Mouse (Mus musculus): ENCODE measurements around the gene Tmem43.
"Not testable (repeated sequence)": the region's sequence is repeated elsewhere in the genome, so short reads cannot be mapped to it uniquely, and the experiment has no call there.

The Tmem43 gene

GRCm38 (mm10) chr6:91472868-91473804 lies at the start of gene Tmem43, which contains the start of gene Chchd4:
TSS of gene Tmem43 (plus strand) at chr6:91473703.
TSS of gene Chchd4 (minus strand) at chr6:91473546.
- DNase-seq (ENCODE audit: low spot score), result peak; percentile 99

DNA sequence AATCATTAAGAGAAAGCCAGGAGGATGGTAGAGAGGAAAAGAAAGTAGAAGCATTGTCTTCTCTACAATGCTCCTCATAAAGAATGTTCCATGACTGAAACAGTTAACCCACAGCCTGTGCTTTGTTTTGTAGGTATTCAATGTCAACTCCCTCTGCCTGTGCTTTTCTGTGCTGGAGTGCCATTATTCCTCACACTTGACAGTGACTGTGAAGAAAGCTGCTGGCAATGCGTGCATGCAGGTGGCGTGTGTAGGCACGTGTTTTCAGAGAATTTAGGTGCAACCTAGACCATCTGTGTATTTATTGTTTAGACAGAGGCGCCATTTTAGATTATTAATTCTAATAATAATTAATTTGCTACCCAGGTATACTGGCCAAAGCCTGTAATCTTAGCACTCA lies 49.4 kb upstream of the Tmem43 start:
- DNase-seq (ENCODE audit: low spot score), result no peak

- DNase-seq (ENCODE audit: low spot score), result peak; percentile 99
These were observed 32.9 kb upstream of the Tmem43 start for GRCm38 (mm10) chr6:91440474-91441144.

- peak; percentile 16 for DNase-seq (ENCODE audit: low spot score)
These were observed 32.3 kb upstream of the Tmem43 start for GRCm38 (mm10) chr6:91441145-91441662.

DNA sequence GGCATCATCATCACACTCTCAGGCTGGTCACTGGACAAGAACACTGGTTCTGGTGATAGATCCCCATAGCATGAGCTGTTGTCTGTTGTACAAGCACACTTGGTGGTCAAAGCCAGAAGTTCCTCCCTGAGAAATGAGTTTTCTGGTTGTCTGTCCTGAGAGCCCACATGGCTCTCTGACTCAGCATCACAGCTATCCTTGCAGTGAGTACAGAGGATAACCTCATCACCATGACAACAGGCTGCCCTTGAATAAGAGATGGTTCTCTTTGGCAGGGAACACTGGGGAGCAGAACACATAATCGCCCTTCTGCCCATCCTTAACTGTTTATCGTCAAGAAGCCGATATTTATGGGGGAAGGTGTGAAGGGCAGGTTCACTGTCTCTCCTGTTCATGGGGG lies 28.2 kb upstream of the Tmem43 start:
- DNase-seq (ENCODE audit: low spot score), result no peak

DNA sequence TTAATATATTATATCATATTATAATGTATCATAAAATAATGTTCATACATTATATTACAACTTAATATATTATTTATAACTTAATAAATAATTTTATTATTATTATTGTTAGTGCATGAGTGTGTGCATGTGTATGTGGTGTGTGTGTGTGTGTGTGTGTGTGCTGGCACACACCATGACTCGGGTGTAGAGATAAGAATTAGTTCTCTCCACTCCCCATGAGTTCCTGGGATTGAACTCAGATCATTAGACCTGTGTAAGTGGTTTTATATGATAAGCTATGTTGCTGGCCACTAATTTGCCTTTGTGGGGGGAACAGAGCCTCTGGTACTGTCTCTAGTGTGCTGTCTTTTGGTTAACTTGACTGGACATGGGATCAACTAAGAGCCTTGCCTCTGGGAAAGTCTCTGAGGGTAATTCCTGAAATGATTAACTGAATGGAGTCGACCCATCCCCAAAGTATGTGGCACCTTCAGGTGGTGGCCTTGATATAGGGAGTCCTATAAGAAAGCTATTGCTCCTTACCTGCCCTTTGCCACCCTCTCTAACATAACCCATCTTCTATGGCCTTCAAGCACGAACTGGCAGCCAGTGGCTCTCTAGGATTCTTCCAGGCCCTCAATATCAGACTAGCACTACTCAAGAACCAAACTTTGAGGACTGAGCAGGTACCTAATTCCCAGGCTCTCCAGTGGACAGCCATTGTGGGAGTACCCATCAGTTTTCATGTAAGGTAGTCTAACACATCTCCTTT lies 23.9 kb upstream of the Tmem43 start:
- no peak for DNase-seq (ENCODE audit: low spot score)

GRCm38 (mm10) chr6:91452056-91452455 lies 21.4 kb upstream of the Tmem43 start:
- DNase-seq (ENCODE audit: low spot score), result no peak

DNA sequence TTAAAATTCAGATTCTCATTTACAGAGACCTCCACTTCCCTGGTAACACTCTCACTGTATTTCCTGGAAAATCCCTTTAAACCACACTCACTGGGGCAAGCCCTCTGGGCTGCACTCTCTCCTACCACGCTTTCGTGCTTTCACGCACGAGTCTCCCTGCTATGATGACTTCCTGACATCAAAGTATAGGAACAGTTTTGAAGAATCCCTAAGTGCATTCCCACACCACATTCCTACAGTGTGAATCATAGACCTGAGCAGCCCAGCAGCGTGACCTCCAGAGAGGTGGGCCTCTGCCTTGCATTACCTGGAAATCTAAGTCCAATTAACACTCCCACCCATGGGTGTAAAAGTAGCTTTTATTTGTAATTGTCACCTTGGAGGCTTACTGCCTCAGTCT lies 19.0 kb upstream of the Tmem43 start:
- DNase-seq (ENCODE audit: low spot score), result no peak

DNA sequence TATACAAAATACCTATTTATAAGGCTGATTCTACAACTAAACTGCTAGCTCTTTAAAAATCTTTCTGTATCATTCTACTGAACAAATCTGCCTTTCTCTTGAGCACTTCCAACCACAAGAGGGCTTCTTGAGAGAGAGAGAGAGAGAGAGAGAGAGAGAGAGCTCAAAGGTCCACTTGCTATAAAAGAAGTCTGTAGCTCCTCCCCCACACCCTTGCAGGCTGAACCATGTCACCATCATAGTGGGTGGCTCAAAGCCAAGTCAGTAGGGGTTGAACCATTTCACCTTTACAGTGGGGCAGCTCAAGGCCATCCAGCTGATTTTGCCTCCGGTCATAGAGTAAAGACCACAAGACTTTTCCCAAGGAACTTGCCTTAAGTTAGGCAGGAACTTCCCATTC lies 14.0 kb upstream of the Tmem43 start:
- DNase-seq (ENCODE audit: low spot score), result peak; percentile 3

DNA sequence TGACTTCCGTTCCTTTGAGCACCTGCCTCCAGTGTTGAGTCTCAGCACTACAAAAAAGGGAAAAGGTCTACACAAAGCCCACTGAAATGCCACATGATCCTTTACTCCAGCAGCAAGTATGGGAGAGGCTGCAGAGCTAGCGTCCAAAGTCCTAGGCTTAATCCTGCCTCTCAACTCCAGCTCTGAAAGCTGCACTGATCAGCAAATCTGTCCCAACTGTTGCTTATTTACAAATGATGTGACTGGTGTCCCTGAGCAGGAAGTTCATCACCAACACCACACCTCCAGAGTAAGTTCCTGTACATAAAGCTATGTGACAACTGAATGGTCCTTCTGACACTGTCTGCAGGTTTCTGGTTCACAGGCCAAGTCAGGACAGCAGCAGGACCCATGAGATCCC lies 7.7 kb upstream of the Tmem43 start:
- DNase-seq (ENCODE audit: low spot score), result no peak

- no peak for DNase-seq (ENCODE audit: low spot score)
These were observed 6.4 kb upstream of the Tmem43 start for GRCm38 (mm10) chr6:91467106-91467505.

GRCm38 (mm10) chr6:91470712-91471111 lies 2.8 kb upstream of the Tmem43 start:
- no peak for DNase-seq (ENCODE audit: low spot score)

DNA sequence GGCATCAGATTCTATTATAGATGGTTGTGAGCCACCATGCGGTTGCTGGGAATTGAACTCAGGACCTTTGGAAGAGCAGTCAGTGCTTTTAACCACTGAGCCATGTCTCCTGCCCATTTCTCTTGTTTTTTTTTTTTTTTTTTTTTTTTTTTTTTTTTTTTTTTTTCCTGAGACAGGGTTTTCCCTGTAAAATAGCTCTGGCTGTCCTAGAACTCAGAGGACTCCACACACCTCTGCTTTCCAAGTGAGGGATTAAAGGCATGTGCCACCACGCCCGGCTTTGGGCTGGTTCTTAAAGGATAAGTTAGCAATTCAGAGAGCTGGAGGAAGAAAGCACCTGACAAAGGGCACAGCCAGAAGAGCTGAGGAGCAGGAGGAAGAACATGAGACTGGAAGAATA lies 2.1 kb upstream of the Tmem43 start:
- DNase-seq (ENCODE audit: low spot score), result not testable (repeated sequence)

GRCm38 (mm10) chr6:91472319-91472718 lies 1.2 kb upstream of the Tmem43 start:
- peak; percentile 9 for DNase-seq (ENCODE audit: low spot score)

- DNase-seq (ENCODE audit: low spot score), result no peak
These were observed 420 bp downstream of the Tmem43 start for GRCm38 (mm10) chr6:91473805-91474440.

- no peak for DNase-seq (ENCODE audit: low spot score)
These were observed 1.1 kb downstream of the Tmem43 start for GRCm38 (mm10) chr6:91474441-91475190.

DNA sequence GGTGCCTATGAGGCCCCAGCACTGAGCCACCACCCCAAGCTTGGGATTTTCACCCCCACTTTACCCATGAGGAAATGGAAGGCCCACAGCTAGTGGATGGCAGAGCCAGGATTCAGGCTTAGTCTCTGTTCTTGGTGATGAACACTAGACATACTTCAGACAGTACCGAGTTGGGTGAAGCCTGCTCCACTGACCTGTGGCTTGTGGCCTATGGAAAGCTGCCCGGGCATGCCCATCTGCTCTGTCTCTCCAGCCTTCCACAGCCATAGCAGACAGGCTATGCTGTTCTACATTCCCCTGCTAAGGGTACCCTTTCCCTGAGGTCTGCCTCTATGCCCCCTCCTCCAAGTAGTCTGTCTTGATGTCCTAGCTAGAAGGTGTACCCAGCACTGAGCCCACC lies 3.0 kb downstream of the Tmem43 start:
- DNase-seq (ENCODE audit: low spot score), result no peak

GRCm38 (mm10) chr6:91483371-91483770 lies 9.9 kb downstream of the Tmem43 start:
- no peak for DNase-seq (ENCODE audit: low spot score)

GRCm38 (mm10) chr6:91486736-91487453 lies 13.4 kb downstream of the Tmem43 start:
- no peak for DNase-seq (ENCODE audit: low spot score)

DNA sequence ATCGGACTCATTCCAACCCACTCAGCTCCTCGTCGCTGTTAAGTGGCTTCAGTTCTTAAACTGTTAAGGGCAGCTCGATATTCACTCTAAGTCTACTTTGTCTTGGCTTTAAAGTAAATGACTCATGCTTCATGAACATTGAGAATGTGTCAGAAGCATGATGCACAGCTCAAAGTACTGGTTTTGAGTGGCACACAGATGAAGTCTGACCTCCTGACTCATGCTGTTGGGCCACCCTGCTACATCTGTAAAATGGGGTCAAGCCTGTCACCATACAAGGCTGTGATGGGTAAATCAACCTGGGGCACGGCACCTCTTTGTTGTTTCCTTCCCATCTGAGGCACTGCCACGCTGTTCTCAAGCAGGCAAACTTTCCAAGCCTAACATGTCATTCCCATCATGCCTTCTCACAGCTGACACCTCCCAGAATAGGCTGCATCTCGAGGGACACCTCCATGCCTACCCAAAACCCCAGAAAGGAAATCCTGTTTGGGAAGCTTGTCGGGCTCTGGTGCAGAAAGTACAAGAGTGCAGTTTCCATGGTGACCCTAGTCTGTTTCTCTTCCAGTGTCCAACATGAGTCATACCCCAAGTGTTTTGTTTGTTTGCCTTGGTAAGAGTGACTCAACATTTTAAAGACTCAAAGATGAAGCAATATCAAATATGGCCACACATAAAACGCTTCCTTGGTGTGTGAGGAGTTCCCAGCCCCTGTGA lies 15.2 kb downstream of the Tmem43 start:
- DNase-seq (ENCODE audit: low spot score), result no peak
